Mouse (Mus musculus) spleen, adult 2 months (tissue): ENCODE results near the gene Anxa4. TPM values are rescaled to one million over a fixed set of nuclear protein-coding genes. Genes with fewer than 3 reads are reported as not detected.
A peak's percentile ranks its signal among the peaks of the same experiment; 100 is the strongest.

ENCODE experiments used
- DNase-seq, 2 experiments: peaks; one replicate each; pipeline versions ENCODE4 v3.0.0 to v3.0.0-alpha.2; 2012 to 2021; ENCODE audit warnings: low spot score in 2 of 2, low read depth in 1 of 2
- H3K27ac ChIP-seq: fragments of 200-500 bp; 2 replicates; pipeline ENCODE4 v1.5.1; 2012; ENCODE audit warnings: low read length, inconsistent platforms; ENCODE audit not compliant: insufficient read depth
- H3K27me3 ChIP-seq: fragments of 200-500 bp; 2 replicates; pipeline ENCODE4 v1.6.1; 2012; ENCODE audit warnings: mild to moderate bottlenecking, moderate library complexity, low read length, inconsistent platforms; ENCODE audit not compliant: control insufficient read depth, insufficient read depth
- H3K36me3 ChIP-seq: fragments of 200-500 bp; 2 replicates; pipeline ENCODE4 v1.6.1; 2012; ENCODE audit warnings: mild to moderate bottlenecking, low read length, inconsistent platforms; ENCODE audit not compliant: control insufficient read depth, insufficient read depth
- H3K4me1 ChIP-seq: fragments of 200-500 bp; 2 replicates; pipeline ENCODE4 v1.6.1; 2011; ENCODE audit warnings: inconsistent platforms; ENCODE audit not compliant: control insufficient read depth, insufficient read depth, insufficient read length
- H3K4me3 ChIP-seq: fragments of 200-500 bp; 2 replicates; pipeline ENCODE4 v1.5.1; 2011; ENCODE audit warnings: mild to moderate bottlenecking, inconsistent platforms; ENCODE audit not compliant: insufficient read depth, insufficient read length; ENCODE audit errors: extremely low read depth
- CTCF ChIP-seq: fragments of 200-500 bp; IDR thresholded peaks from 2 replicates; pipeline ENCODE4 v1.5.1; 2011; ENCODE audit warnings: mild to moderate bottlenecking, inconsistent platforms; ENCODE audit not compliant: insufficient read depth, insufficient read length, insufficient replicate concordance; ENCODE audit errors: extremely low read depth
- POLR2A ChIP-seq: fragments of 200-500 bp; IDR thresholded peaks from 2 replicates; pipeline ENCODE4 v1.6.1; 2011; ENCODE audit warnings: low read depth, low read length, inconsistent platforms
- WGBS: fragments of 180-500 bp; shearing (Covaris S2); methylation state at CpG from one replicate; pipeline ENCODE4 v1.1.7; 2018; 5-methylcytosine and 5-hydroxymethylcytosine counted together
- polyA plus RNA-seq: library from polyadenylated mRNA; depleted of rRNA; stranded (reverse); fragments of >200 nt; gene quantifications from 2 replicates; pipeline ENCODE4 v1.2.3, GENCODE M21; 2012

Gene Anxa4
- polyA plus RNA-seq, 1 experiment = 13.7 TPM

DNA sequence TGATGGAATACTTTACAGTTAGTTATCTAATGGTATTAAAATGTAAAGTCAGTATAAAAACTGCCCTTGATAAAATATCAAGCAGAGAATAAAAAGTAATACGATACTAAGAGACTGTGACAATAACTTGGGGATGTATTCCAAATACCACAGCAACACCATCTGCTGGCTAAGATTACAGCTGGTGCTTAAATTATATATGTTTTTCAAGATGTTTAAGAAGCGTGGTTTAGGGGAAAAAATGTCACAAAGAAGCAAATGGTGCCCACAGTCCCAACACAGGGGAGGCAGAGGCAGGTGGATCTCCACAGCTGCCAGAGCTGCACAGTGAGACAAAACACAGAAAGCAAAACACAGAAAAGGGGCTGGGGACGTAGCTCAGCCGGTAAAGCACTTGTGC, 25.5 kb upstream of the Anxa4 start:
- Histone ChIP-seq H3K27ac (no peak overlapping the region), H3K27me3 (no peaks in the 10 kb centered on the region), H3K36me3 (no peaks in the 10 kb centered on the region), H3K4me3 (no peak overlapping the region), H3K4me1 (peaks cover 3% of the 10 kb centered on the region; the same call in 1 of the 2 replicates)
- TF ChIP-seq POLR2A = no peak
- no peak for TF ChIP-seq CTCF
- no peak for DNase-seq
- WGBS = 81% methylated on average over 4 of the region's 4 CpGs

DNA sequence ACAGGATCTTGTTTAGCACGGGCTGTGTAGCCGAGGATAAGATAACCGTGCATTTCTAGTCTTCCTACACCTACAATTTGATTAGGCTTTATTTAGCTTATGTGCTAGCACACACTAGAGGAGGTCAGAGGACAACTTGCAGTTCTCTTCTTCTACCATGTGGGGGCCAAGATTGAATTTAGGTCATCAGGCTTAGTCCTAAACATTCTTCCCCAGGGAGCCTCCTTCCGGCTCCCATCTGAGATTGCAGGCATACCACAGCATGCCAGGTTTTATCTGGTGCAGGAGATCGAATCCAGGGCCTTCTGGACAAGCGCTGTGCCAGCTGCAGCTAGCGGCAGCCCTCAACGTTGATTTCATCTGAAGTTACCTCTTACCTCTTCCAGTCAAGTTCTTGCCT, 23.2 kb upstream of the Anxa4 start:
- H3K4me1 ChIP-seq = no peaks in the 10 kb centered on the region

DNA sequence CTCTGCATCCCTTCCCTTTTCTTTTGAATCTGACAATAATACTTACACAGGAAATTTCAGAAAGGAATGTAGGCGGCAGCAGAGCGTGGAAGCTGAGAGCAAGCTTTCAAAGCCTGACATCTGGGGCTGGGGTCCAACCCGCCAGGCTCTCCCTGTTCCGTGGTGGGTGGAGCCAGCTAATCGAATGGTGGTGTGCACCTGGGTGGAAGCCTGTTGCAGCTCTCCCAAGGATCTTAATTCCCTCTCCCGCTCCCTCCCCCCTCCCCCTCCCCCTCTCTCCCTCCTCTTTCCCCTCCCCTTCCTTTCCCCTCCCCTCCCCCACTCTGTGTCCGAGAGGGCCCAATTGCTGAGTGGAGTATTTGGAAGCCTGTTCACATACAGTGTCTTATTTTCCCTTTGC, 22.1 kb upstream of the Anxa4 start:
- WGBS = 83% methylated on average over 7 of the region's 7 CpGs
- no peaks in the 10 kb centered on the region for H3K36me3 ChIP-seq
- no peak overlapping the region for H3K4me3 ChIP-seq
- H3K27ac ChIP-seq = no peak overlapping the region
- H3K27me3 ChIP-seq = no peaks in the 10 kb centered on the region
- TF ChIP-seq POLR2A = no peak
- no peak for TF ChIP-seq CTCF
- H3K4me1 ChIP-seq = no peaks in the 10 kb centered on the region
- DNase-seq = no peak

More for the DNA sequence above, 23.2 kb upstream of the Anxa4 start:
- WGBS = 29% methylated on average over 8 of the region's 8 CpGs
- no peak for TF ChIP-seq POLR2A
- no peak for TF ChIP-seq CTCF
- no peaks in the 10 kb centered on the region for H3K27me3 ChIP-seq
- H3K4me3 ChIP-seq = no peak overlapping the region
- no peaks in the 10 kb centered on the region for H3K36me3 ChIP-seq
- no peak overlapping the region for H3K27ac ChIP-seq
- DNase-seq = peak in 1 of 2 experiments; percentile 17

DNA sequence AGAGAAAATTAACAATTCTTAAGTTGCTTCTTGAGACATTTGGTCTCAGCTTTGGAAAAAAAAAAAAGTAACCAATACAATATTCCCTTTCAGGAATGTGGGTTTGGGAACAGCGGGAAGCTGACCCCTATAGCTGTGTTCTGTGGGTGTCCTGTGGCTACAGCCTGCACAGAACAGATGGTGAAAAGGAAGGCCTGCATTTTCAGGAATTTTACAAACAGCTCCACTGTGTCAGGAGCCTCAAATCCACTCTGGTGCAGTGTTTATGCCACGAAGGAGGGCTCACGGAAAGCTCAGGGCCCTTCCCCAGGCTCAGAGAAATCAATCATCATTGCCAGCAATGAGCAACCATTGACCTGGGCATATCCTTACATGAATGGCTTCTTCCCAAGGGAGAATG, 21.5 kb upstream of the Anxa4 start:
- Histone ChIP-seq H3K27ac (no peak overlapping the region), H3K4me3 (no peak overlapping the region), H3K27me3 (no peaks in the 10 kb centered on the region), H3K36me3 (no peaks in the 10 kb centered on the region), H3K4me1 (no peaks in the 10 kb centered on the region)
- no peak for DNase-seq
- no peak for TF ChIP-seq POLR2A
- TF ChIP-seq CTCF = no peak
- WGBS = 95% methylated on average over 3 of the region's 3 CpGs

DNA sequence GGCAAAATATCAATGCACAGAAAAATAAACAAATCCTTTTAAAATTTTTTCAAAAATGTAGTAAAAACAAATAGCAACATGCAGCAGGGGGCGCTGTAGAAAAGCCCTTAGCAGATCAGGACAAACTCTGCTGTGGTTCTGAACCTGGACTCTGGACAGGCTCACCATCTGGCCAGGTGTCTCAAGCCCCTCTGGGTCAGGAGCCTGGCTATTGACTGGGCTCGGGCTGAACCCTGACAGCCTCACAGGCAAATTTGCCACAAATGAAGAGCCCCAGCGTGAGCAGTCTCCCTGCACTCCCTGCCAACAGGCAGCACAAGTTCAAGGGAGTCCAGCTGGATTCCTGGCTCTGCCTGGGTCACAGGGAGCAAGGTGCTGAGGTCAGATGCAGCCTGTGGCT, 20.0 kb upstream of the Anxa4 start:
- H3K27ac ChIP-seq = no peak overlapping the region
- no peaks in the 10 kb centered on the region for H3K27me3 ChIP-seq
- no peaks in the 10 kb centered on the region for H3K36me3 ChIP-seq
- 37% methylated on average over 3 of the region's 3 CpGs for WGBS
- TF ChIP-seq CTCF (no peak), POLR2A (no peak)
- H3K4me3 ChIP-seq = no peak overlapping the region
- DNase-seq = peak in 1 of 2 experiments; percentile 28
- H3K4me1 ChIP-seq = no peaks in the 10 kb centered on the region

DNA sequence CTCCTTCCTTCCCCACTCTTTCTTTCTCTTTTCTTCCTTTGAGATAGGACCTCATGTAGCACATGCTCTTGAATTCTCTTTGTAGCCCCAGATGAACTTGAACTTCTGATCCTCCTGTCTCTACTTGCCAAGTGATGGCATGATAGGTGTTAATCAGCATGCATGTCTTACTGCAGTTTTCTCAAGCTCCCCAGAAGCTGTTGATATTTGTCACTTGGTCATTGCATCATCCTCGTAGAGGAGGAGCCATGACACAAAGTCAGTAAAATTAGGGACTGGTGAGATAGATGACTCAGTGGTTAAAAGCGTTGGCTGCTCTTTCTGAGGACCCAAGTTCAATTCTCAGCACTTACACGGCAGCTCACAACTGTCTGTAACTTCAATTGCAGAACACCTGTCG, 19.5 kb upstream of the Anxa4 start:
- Histone ChIP-seq H3K27me3 (no peaks in the 10 kb centered on the region), H3K27ac (no peak overlapping the region), H3K4me1 (no peaks in the 10 kb centered on the region), H3K36me3 (no peaks in the 10 kb centered on the region), H3K4me3 (no peak overlapping the region)
- TF ChIP-seq CTCF (no peak), POLR2A (no peak)
- no peak for DNase-seq
- WGBS = 47% methylated on average over 4 of the region's 4 CpGs

DNA sequence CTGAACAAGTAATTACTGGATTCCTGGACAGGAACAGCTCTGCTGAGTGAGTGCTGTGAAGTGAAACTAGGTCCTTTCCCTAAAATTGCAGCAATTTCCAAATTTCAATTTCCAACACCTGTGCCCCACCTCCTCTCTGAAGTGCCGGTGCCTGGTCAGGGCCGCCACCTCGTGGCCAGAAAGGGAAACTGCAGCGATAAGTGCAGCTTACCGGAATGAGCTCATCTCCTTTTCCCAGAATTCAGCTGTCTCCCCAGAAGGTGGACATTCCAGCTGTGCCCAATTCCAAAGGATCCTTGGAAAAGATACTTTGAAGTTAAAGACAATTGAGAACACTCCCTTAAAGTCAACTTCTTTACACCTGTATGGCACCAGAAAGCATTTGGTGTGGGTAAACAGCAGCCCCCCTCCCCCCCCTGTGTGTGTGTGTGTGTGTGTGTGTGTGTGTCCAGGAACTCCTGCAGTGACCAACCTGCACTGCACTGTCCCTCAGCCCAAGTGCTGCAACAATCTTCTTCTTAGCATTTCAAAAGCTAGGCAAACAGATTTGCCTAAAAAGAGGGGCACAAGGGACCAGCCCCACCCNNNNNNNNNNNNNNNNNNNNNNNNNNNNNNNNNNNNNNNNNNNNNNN, 13.2 kb upstream of the Anxa4 start:
- no peaks in the 10 kb centered on the region for H3K4me1 ChIP-seq
- TF ChIP-seq CTCF = peak; percentile 100
- TF ChIP-seq POLR2A = no peak
- H3K36me3 ChIP-seq = no peaks in the 10 kb centered on the region
- peak in 1 of 2 experiments; percentile 62 for DNase-seq
- H3K27me3 ChIP-seq = no peaks in the 10 kb centered on the region
- 3% methylated on average over 5 of the region's 5 CpGs for WGBS
- no peak overlapping the region for H3K4me3 ChIP-seq
- H3K27ac ChIP-seq = no peak overlapping the region
